In genomic region chr15:68341056-68341455, GRCm38 (mm10) we compare ENCODE assay signal across 24 mouse cellular contexts.
A peak's percentile ranks its signal among the peaks of the same experiment; 100 is the strongest.
DNase-seq lines count a peak whose midpoint lies in the region; ATAC-seq and TF ChIP-seq lines count a peak whose summit lies in the region.
"Had no signal": no experiment of that assay in that cellular context is flagged by ENCODE, and none has a peak within 500 bp of the region (broad histone marks: within the 10 kb centered on the region; RNA-seq: fewer than 3 reads in every experiment).

No protein-coding gene starts in this region.

- H3K27me3 ChIP-seq in heart, postnatal 0 days (ENCODE audit: control insufficient read depth, insufficient read depth, low read length): no peaks in the 10 kb centered on the region
- H3K27me3 ChIP-seq in lung, embryonic 14.5 days (ENCODE audit: insufficient read depth, low read length): no peaks in the 10 kb centered on the region
- H3K27me3 ChIP-seq in lung, embryonic 16.5 days (ENCODE audit: control insufficient read depth, insufficient read depth, low read depth, low read length): no peaks in the 10 kb centered on the region
- H3K27me3 ChIP-seq: embryonic facial prominence, embryonic 13.5 days; embryonic facial prominence, embryonic 15.5 days; forebrain, embryonic 12.5 days had no signal

- TF ChIP-seq CTCF in heart, postnatal 0 days (IDR thresholded peaks at IDR 0.05; ENCODE audit: low read depth): no peak
- no peak for TF ChIP-seq CTCF in lung, embryonic 14.5 days (IDR thresholded peaks at IDR 0.05; ENCODE audit: low read depth)

- H3K4me1 ChIP-seq in heart, postnatal 0 days (ENCODE audit: control insufficient read depth, insufficient read depth): peaks cover 14% of the 10 kb centered on the region
- H3K4me1 ChIP-seq in lung, embryonic 14.5 days (ENCODE audit: insufficient read depth): peaks cover 4% of the 10 kb centered on the region; the same call in 1 of the 2 replicates
- H3K4me1 ChIP-seq in lung, embryonic 16.5 days (replicated peaks; ENCODE audit: control insufficient read depth, insufficient read depth, low read length): peaks cover 8% of the 10 kb centered on the region; the same call in 1 of the 2 replicates
- H3K4me1 ChIP-seq: embryonic facial prominence, embryonic 13.5 days; embryonic facial prominence, embryonic 15.5 days; forebrain, embryonic 10.5 days; forebrain, embryonic 12.5 days had no signal

- H3K4me3 ChIP-seq in heart, postnatal 0 days (ENCODE audit: low read depth, low read length): no peak overlapping the region
- no peak overlapping the region for H3K4me3 ChIP-seq in lung, embryonic 14.5 days (ENCODE audit: low read depth, low read length)
- H3K4me3 ChIP-seq in lung, embryonic 16.5 days (ENCODE audit: low read length): no peak overlapping the region
- H3K4me3 ChIP-seq: embryonic facial prominence, embryonic 13.5 days; embryonic facial prominence, embryonic 15.5 days; erythroblast, embryonic 14.5 days; forebrain, embryonic 10.5 days; forebrain, embryonic 12.5 days had no signal

- no peak for DNase-seq in heart, postnatal 0 days (ENCODE audit: low spot score)
- DNase-seq in heart, adult 9 months (ENCODE audit: low spot score in 2 of 2): no peak
- DNase-seq in lung, embryonic 14.5 days: peak; percentile 57
- no peak for DNase-seq in lung, postnatal 14 days
- DNase-seq in lung, adult 18-20 months: no peak
- DNase-seq in lung, postnatal 10 days: peak; percentile 32
- no peak for DNase-seq in lung, postnatal 36 days
- DNase-seq: adrenal gland, adult 2 months; adrenal gland, postnatal 10 days; adrenal gland, postnatal 25 days; cerebellum, adult 11 months; cerebellum, adult 18-20 months; cerebellum, adult 8-10 months; cerebellum, adult 9-11 months; cerebellum, postnatal 14 days; cerebellum, postnatal 36 days; embryo, embryonic 11 days had no signal

- H3K9me3 ChIP-seq in heart, postnatal 0 days (replicated peaks; ENCODE audit: control insufficient read depth, low read length): no peaks in the 10 kb centered on the region
- H3K9me3 ChIP-seq in lung, embryonic 14.5 days (ENCODE audit: low read depth, low read length): no peaks in the 10 kb centered on the region
- no peaks in the 10 kb centered on the region for H3K9me3 ChIP-seq in lung, embryonic 16.5 days (ENCODE audit: control insufficient read depth, low read length)
- H3K9me3 ChIP-seq: embryonic facial prominence, embryonic 13.5 days; embryonic facial prominence, embryonic 15.5 days; forebrain, embryonic 10.5 days; forebrain, embryonic 12.5 days had no signal

- no peak for TF ChIP-seq EP300 in heart, postnatal 0 days (IDR thresholded peaks at IDR 0.05; ENCODE audit: low read depth)

- no peak overlapping the region for H3K4me2 ChIP-seq in heart, postnatal 0 days (ENCODE audit: low read depth, low read length)
- H3K4me2 ChIP-seq in lung, embryonic 14.5 days: no peak overlapping the region
- no peak overlapping the region for H3K4me2 ChIP-seq in lung, embryonic 16.5 days (ENCODE audit: low read depth, low read length)
- H3K4me2 ChIP-seq: embryonic facial prominence, embryonic 13.5 days; embryonic facial prominence, embryonic 15.5 days; forebrain, embryonic 12.5 days had no signal

- WGBS in heart, postnatal 0 days: 60% methylated on average over 5 of the region's 5 CpGs
- 41% methylated on average over 5 of the region's 5 CpGs for WGBS in lung, embryonic 14.5 days
- 34% methylated on average over 5 of the region's 5 CpGs for WGBS in lung, embryonic 16.5 days

- ATAC-seq in heart, postnatal 0 days (ENCODE audit: insufficient read depth, low read depth): no peak
- no peak for ATAC-seq in lung, embryonic 14.5 days (ENCODE audit: insufficient read depth)
- peak; percentile 62; the same call in 1 of the 2 replicates for ATAC-seq in lung, embryonic 16.5 days (ENCODE audit: low read depth)
- ATAC-seq: forebrain, embryonic 14.5 days had no signal

- no peak overlapping the region for H3K9ac ChIP-seq in heart, postnatal 0 days (replicated peaks; ENCODE audit: low read depth, low read length)
- no peak overlapping the region for H3K9ac ChIP-seq in lung, embryonic 14.5 days
- H3K9ac ChIP-seq in lung, embryonic 16.5 days (ENCODE audit: low read length): no peak overlapping the region
- H3K9ac ChIP-seq: embryonic facial prominence, embryonic 13.5 days; embryonic facial prominence, embryonic 15.5 days; forebrain, embryonic 12.5 days had no signal

- peak overlapping the region; percentile 19; the same call in 1 of the 2 replicates for H3K27ac ChIP-seq in heart, postnatal 0 days (ENCODE audit: low read depth)
- no peak overlapping the region; the same call in 1 of the 2 replicates for H3K27ac ChIP-seq in lung, embryonic 14.5 days (ENCODE audit: low read depth)
- peak overlapping the region; percentile 39; the same call in 1 of the 2 replicates for H3K27ac ChIP-seq in lung, embryonic 16.5 days (ENCODE audit: low read length)
- H3K27ac ChIP-seq: embryonic facial prominence, embryonic 13.5 days; embryonic facial prominence, embryonic 15.5 days; forebrain, embryonic 10.5 days; forebrain, embryonic 12.5 days had no signal

- peaks cover 31% of the 10 kb centered on the region for H3K36me3 ChIP-seq in heart, postnatal 0 days (replicated peaks; ENCODE audit: control insufficient read depth, insufficient read depth, low read length)
- 0 out of 2 replicates have a peak, but pooled peaks cover 2% of the 10 kb centered on the region for H3K36me3 ChIP-seq in lung, embryonic 14.5 days (ENCODE audit: insufficient read depth)
- H3K36me3 ChIP-seq in lung, embryonic 16.5 days (ENCODE audit: control insufficient read depth, insufficient read depth, low read length): no peaks in the 10 kb centered on the region
- H3K36me3 ChIP-seq: embryonic facial prominence, embryonic 15.5 days had no signal

Comparison
In these comparisons a context has a peak if more than half of its experiments do, and no peak if none do; other contexts are left out.
1. DNase-seq: peak in lung, embryonic 14.5 days (single experiment) and lung, postnatal 10 days (single experiment); none in heart, postnatal 0 days (single experiment), heart, adult 9 months (0 of 2), lung, postnatal 14 days (single experiment), lung, adult 18-20 months (0 of 2) and lung, postnatal 36 days (single experiment).